Mouse (Mus musculus) forebrain, embryonic 10.5 days (tissue): ENCODE data around the gene Dag1. TPM values are rescaled to one million over a fixed set of nuclear protein-coding genes. Genes with fewer than 3 reads are reported as not detected.

ENCODE experiments used
- DNase-seq: peaks from one replicate; pipeline ENCODE4 v3.0.0-alpha.2; 2017; ENCODE audit warnings: low spot score; ENCODE audit errors: extremely low spot score
- H3K27ac ChIP-seq: fragments of 300-500 bp; sonication (generic); 2 replicates; pipeline ENCODE4 v1.5.1; 2016; ENCODE audit warnings: mild to moderate bottlenecking
- H3K27me3 ChIP-seq: fragments of 300-500 bp; sonication (generic); 2 replicates; pipeline ENCODE4 v1.6.1; 2016; ENCODE audit warnings: mild to moderate bottlenecking; ENCODE audit not compliant: poor library complexity, severe bottlenecking
- H3K36me3 ChIP-seq: fragments of 300-500 bp; sonication (generic); replicated peaks from 2 replicates; pipeline ENCODE4 v1.6.1; 2016; ENCODE audit warnings: mild to moderate bottlenecking, moderate library complexity
- H3K4me1 ChIP-seq: fragments of 300-500 bp; sonication (generic); 2 replicates; pipeline ENCODE4 v1.6.1; 2016
- H3K4me3 ChIP-seq: fragments of 300-500 bp; sonication (generic); 2 replicates; pipeline ENCODE4 v1.5.1; 2016; ENCODE audit warnings: mild to moderate bottlenecking, moderate library complexity
- H3K9me3 ChIP-seq: fragments of 300-500 bp; sonication (generic); 2 replicates; pipeline ENCODE4 v1.6.1; 2016; ENCODE audit warnings: mild to moderate bottlenecking, moderate library complexity
- WGBS: fragments of 180-500 bp; shearing (Covaris S2); methylation state at CpG from one replicate; pipeline ENCODE4 v1.1.7; 2016; 5-methylcytosine and 5-hydroxymethylcytosine counted together
- polyA plus RNA-seq: library from polyadenylated mRNA; unstranded; fragments of >200 nt; fragmentation: Nextera tagmentation; extraction: Ambion mirVana; gene quantifications from 2 replicates; pipeline ENCODE4 v1.2.1, GENCODE M21; 2016

The Dag1 gene
- polyA plus RNA-seq, 1 experiment from 2014 or later: 74.0 TPM

- Histone ChIP-seq H3K4me1 (0 out of 2 replicates have a peak, but pooled peaks cover 4% of the 10 kb centered on the region), H3K27ac (no peak overlapping the region), H3K9me3 (no peaks in the 10 kb centered on the region), H3K27me3 (peaks cover 9% of the 10 kb centered on the region; the same call in 1 of the 2 replicates), H3K4me3 (no peak overlapping the region), H3K36me3 (no peaks in the 10 kb centered on the region)
- no peak for DNase-seq
- WGBS: 97% methylated on average over 5 of the region's 5 CpGs
Measured at GRCm38 (mm10) chr9:108156786-108157185, 107.0 kb downstream of the Dag1 start.

GRCm38 (mm10) chr9:108154814-108155213 is 108.9 kb downstream of the Dag1 start:
- no peaks in the 10 kb centered on the region for H3K36me3 ChIP-seq
- WGBS: 91% methylated on average over 12 of the region's 12 CpGs
- no peak for DNase-seq
- no peak overlapping the region for H3K4me3 ChIP-seq
- H3K9me3 ChIP-seq: no peaks in the 10 kb centered on the region; the same call in 1 of the 2 replicates
- no peak overlapping the region for H3K27ac ChIP-seq
- H3K4me1 ChIP-seq: peaks cover 8% of the 10 kb centered on the region
- H3K27me3 ChIP-seq: peaks cover 2% of the 10 kb centered on the region; the same call in 1 of the 2 replicates

Other genes with a start within 250 kb of the Dag1 start
- gene Gmppb, start 214.7 kb downstream of the Dag1 start, polyA plus RNA-seq: 25.5 and 27.9 TPM in 2 replicates
- gene Amigo3, start 210.8 kb downstream of the Dag1 start, polyA plus RNA-seq: 2.3 and 3.4 TPM in 2 replicates
- 0.73 and 0.81 TPM in 2 replicates for gene Mst1, start 183.5 kb downstream of the Dag1 start, polyA plus RNA-seq
- gene Rnf123, start 180.6 kb downstream of the Dag1 start, polyA plus RNA-seq: 32.8 and 36.2 TPM in 2 replicates
- gene Apeh, start 169.4 kb downstream of the Dag1 start, polyA plus RNA-seq: 74.1 and 79.4 TPM in 2 replicates
- gene Bsn, start 73.6 kb downstream of the Dag1 start, polyA plus RNA-seq: 0.82 and 1.2 TPM in 2 replicates
- gene Nicn1, start 26.5 kb upstream of the Dag1 start, polyA plus RNA-seq: 31.6 and 34.3 TPM in 2 replicates
- gene Amt, start 32.9 kb upstream of the Dag1 start, polyA plus RNA-seq: 34.8 and 40.0 TPM in 2 replicates
- gene Rhoa, start 42.2 kb upstream of the Dag1 start, polyA plus RNA-seq: 257 and 290 TPM in 2 replicates
- 13.4 and 13.8 TPM in 2 replicates for gene Tcta, start 42.2 kb upstream of the Dag1 start, polyA plus RNA-seq
- gene Gpx1, start 74.9 kb upstream of the Dag1 start, polyA plus RNA-seq: 806 and 868 TPM in 2 replicates
- gene Usp4, start 83.9 kb upstream of the Dag1 start, polyA plus RNA-seq: 132 and 133 TPM in 2 replicates
- 0.60 and 0.65 TPM in 2 replicates for gene 1700102P08Rik, start 128.8 kb upstream of the Dag1 start, polyA plus RNA-seq
- 0.57 and 0.97 TPM in 2 replicates for gene Ccdc36, start 164.5 kb upstream of the Dag1 start, polyA plus RNA-seq
- gene BC048562, start 172.5 kb upstream of the Dag1 start, polyA plus RNA-seq: not detected in 2 replicates
- gene Ccdc71, start 196.6 kb upstream of the Dag1 start, polyA plus RNA-seq: 53.6 and 54.1 TPM in 2 replicates
- 33.1 and 40.3 TPM in 2 replicates for gene Klhdc8b, start 197.6 kb upstream of the Dag1 start, polyA plus RNA-seq
- gene Lamb2, start 215.8 kb upstream of the Dag1 start, polyA plus RNA-seq: 34.8 and 40.8 TPM in 2 replicates
- 76.1 and 79.9 TPM in 2 replicates for gene Usp19, start 226.6 kb upstream of the Dag1 start, polyA plus RNA-seq
- gene Qars, start 243.7 kb upstream of the Dag1 start, polyA plus RNA-seq: 113 and 117 TPM in 2 replicates